Mouse (Mus musculus): ENCODE measurements around the gene Tbc1d30. TPM values are rescaled to one million over a fixed set of nuclear protein-coding genes. Genes with fewer than 3 reads are reported as not detected.

Tbc1d30 gene
- polyA plus RNA-seq, 3 experiments from 2014 or later = 3.3 to 7.0 (median 3.5) TPM

DNA sequence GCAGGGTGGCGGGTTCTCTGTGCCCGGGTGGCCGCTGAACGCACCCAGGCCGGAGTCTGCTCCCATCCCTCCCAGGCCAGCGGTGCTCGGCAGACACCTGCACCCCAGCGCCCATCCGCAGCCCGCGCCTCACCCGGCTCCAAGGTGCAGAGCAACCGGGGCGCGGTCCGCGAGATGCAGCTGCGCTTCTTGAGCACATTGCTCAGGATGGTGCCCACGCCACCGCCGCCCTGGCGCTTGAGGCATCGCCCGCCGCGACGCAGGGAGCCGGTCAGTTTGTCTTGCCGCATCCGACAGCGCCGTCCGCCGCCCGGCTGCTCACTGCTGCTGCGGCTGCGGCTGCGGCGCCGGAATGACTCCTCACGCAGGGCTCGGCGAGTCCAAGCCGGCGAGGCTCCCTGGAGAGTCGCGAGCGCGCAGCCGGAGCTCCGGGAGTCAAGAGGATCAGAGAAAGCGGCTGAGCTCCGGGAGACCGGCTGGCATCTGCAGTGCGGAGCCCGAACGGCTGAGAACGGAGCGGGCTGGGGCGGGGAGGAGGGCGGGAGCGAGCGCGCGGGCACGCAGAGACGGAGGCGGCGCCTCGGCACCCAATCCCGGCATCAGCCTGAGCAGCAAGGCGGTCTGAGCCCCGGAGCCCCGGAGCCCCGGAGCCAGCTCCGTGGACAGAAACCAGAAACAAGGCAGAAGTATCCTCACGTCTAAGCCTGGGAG lies 40.4 kb downstream of the Tbc1d30 start:
- peak; percentile 71 for ATAC-seq

DNA sequence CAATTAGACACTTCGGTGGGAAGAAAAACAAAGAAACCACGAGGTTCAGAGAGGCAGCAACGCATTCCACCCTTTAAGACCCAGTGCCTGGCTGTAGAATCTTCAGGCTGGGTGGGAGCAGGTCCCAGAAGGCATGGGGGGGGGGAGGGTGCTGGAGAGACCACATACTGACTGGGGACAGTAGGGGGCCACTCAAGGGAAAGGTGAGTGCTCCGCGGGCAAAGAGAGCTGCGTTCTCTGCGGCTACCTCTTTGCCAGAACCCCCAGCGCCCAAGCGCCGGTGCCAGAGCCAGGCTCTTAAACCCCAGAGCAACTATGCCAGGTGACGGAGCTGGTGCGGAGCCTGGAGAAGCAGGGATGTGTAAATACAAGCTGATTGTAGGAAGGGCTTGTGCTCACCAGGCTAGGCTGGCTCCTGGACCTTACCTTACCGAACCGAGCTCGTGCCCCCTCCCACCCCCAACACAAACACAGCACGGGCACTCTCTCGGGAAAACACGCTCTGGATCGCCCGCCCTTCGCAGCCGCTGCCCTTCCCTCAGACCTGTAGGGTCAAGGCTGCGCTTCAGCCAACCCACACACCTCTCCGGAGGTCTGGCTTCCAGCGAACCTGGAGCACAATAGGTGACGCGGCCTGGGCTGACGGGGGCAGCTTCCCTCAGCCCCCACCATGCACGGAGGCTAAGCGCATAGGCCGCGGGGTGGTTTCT lies 41.1 kb downstream of the Tbc1d30 start:
- no peak for ATAC-seq

DNA sequence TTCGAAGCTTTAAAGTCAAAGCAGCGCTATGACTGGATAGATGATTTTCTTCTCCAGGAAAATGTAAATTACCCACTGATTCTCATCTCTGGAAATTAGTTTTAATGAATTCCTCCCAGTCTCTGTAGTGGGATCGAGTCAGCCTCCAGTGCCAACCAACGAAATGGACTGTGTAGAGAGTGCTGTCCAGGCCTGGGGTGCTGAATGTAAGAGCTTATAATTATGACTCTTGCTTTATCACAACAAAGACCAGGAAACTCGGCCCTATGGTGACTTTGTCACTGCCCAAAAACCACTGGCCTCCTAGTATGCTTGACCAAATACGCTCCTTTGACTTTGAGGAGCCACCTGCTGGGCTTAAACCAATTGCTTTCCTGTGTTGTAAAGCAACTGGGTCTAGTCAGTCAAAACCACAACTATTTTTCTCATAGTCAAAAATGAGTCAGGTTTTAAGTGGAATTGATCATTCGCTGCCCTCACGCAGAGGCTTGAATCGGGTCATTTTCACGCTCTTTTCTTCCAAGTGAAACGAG lies 41.9 kb downstream of the Tbc1d30 start:
- peak; percentile 22 for ATAC-seq

DNA sequence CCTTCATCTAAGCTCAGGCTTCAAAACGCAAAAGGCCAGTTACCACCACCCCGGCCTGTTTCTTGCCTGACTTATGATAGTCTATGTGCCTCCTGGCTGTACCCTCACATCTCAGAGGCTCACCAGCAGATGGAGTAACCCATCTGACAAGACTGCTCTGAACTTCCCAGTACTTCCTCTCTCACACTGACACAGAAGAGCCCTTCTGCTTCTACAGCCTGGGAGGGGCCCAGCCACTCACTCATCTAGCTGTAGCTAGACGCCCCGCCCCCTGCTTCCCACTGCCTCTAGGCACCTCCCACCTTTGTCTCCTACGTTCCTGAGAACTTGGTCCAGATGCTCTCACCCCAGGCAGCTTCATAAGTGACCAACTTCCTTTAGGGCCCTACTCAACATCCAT lies 45.6 kb downstream of the Tbc1d30 start:
- no peak for ATAC-seq

DNA sequence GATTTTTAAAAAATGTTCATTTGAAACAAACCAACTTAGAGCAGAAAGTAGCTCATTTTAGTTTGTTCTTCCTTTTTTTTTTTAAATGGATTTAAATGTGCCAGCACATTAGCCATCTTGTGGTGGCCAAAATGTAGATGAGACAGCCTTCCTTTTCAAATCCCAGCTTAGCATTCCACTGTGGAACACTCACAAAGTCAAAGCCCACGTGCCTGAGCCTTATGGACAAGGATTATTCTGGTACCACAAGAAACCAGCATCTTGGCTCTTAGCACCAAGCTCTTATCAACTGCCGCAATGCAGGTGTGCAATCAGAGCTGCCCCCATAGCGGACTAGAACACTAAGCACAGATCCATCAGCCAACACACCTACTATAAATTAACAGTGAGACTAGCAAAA lies 47.5 kb downstream of the Tbc1d30 start:
- no peak for ATAC-seq

DNA sequence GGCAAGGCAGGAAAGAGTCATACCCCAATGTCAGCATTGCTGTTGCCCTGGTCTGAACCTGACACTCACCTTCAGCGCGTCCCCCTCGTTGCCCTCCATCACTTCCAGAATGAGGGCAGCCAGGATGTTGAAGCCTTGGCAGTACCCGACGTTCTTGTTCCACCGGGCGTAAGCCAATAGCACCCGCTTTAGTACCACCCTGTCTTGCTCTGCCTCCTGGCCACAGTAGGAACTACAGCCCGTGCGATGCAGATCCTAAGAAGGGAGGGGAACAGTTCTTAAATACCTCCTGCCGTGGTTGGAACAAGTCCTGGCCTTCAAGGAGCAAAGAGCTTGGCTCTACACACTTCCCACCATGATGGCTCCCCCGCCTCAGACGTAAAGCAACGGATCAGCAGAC lies 49.2 kb downstream of the Tbc1d30 start:
- ATAC-seq = no peak

DNA sequence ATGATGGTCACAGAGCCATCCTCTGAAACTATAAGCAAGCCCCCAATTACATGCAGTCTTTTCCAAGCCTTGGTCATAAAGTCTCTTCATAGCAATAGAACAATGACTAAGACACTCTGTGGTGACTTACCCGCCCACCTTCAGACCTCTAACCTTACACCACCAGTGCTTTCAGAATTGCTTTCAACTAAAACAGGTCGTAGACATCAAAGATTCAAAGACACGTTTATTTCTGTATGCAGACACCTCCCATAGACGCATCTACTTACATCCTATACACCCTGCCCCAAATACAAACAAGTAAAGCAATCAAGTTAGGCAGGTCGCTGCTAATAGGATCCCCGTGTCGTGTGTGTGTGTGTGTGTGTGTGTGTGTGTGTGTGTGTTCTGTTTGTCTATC lies 50.4 kb downstream of the Tbc1d30 start:
- ATAC-seq = peak; percentile 55

DNA sequence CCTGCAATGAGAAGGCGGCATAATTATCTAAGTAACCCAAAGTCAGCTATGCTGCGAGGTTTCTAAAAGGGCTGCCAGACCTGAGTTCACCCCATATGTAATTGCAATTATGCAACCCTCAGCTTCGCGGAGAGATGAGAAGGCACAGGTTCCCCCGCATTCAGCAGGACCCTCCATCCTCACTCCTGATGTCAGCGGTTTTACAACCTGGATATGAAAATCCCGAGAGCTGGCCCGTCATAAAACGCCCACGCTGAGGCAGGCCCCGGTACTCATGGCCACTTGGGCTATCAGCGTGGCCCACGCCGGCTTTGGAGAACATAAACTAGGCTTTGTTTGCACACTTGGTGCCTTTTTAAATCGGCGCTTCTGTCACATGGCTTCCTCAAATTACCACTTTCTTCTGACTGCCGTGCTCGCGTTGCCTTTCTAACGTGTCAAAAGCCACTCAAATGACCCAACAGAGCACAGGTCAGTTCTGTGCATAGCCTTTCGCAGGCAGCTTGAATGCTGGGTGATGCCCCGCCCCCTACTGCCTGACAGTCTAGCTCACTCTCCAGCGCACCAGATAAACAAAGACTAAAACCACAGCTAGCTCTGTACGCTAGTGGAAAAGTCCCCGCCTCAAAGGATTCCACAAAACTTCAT lies 53.9 kb downstream of the Tbc1d30 start:
- ATAC-seq = peak; percentile 73

DNA sequence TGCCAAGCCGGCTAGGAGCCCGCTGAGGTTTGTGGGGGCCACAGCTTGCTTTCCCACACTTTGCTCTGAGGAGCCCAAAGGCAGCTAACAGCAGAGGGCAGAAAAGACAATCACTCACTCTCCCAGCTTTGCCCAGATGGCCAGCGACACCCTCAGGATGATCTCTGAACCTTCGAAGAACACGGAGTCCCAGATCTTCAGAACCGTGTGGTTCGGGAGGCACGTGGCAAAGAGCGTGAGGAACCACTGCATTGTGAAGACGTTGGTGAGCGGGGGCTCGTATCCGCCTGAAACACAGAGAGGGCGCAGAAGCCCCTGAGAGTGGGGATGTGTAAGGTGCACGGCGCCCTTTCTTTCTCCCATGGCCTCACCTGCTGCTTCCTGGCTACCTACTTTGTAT lies 56.6 kb downstream of the Tbc1d30 start:
- ATAC-seq = no peak

DNA sequence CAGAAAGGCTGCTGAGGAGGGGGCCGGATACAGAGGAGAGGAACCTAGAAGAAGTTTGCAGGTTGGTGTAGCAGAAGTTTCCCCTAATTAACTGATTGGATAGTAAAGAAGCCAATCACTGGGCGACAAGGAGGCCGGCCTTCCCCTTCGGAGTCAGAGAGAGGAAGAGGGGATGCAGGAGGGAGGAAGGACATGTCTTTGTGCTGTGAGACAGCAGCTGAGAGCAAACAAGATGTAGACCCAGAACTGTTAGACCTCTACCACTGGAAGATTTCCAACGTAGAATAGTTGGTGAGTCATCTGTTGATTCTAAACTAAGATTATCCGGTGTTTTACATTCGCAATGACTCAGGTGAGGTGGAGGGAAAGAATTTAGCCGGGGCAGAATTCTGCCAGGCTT lies 57.2 kb downstream of the Tbc1d30 start:
- ATAC-seq = peak; percentile 71

DNA sequence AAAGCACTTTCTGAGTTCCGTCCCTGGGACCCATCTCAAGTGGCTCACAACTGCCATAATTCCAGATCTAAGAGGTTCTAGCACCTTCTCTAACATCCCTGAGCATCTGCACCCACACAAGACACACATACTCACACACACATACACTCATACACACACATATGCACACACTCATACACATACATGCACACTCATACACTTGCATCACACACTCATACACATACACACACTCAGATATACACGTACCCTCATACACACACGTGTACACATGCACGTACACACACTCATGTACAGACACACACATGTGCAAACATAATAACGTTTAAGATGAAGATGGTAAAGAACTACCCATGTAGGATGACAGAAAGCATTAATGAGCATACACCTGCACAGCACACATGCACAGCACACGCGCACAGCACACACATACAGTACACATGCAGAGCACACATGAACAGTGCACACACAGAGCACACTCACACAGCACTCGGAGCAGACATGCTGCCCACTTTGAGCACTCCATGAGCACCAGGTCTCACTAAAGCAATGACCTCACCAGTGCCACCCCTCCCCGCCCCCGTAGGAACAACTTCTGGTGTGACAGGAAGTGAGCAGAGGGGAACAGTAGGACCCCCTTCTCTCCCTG lies 59.7 kb downstream of the Tbc1d30 start:
- ATAC-seq = no peak

DNA sequence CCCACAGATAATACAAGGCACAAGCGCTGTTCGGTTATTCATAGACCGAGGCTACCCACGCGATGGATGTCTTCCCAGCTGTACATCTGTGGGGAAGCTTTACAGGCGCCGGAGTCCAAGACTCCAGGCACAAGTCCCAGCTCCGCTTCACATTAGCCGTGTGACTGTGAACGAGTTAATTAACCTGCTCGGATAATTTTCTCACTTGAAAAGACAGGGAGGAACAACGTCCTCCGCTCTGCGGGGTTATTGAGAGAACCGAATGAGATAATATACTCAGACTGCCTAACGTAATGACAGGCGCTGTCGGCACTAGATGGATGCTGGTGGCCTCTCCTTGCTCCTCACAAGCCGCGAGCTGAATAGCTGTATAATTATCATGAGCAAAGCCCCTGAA lies 60.4 kb downstream of the Tbc1d30 start:
- ATAC-seq = no peak

DNA sequence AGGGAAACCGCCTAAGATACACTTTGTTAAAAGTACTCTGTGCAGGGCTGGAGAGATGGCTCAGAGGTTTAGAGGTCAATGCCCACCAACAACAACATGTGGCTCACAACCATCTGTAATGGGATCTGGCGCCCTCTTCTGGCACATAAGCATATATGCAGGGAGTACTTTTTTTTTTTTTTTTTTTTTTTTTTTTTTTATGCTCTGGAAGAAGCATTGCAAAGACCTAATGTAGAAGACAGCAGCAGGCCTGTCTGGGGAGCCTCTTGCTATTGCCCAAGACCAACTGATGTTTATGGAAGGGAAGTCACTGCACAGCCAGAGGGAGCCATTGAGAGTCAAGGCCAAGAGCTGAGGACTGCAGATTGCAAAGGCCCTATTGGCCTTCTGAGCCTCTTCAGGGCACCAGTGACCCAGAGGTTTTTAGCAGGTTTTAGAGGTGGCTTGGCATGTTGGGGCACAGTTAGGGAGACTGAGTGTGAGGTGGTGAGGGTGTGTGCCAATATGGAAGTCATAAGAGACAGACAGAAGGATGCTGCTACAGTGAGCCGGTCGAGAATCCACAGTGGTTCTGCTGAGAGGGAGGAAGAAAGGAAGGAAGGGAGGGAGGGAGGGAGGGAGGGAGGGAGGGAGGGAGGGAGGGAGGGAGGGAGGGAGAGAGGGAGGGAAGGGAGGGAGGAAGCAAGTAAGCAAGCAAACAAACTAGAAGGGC lies 61.0 kb downstream of the Tbc1d30 start:
- ATAC-seq = peak; percentile 21

DNA sequence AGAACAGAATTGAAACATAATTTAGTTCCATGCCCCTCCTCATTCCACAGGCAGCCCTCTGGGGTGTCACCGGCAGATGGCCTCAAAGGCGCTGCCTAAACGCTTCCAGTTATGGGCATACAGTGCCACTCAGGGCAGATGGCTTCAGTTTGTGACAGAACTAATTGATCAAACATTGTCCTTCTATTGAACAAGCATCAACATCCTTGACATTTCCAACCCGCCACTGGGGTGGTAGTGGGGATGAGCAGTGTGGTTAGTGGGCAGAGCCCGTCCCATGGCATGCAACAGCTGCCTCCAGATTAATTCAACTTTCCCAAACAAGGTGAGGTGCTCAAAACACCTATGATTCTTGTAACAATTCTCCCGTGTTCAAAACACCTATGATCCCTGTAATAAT lies 68.2 kb downstream of the Tbc1d30 start:
- ATAC-seq = no peak

DNA sequence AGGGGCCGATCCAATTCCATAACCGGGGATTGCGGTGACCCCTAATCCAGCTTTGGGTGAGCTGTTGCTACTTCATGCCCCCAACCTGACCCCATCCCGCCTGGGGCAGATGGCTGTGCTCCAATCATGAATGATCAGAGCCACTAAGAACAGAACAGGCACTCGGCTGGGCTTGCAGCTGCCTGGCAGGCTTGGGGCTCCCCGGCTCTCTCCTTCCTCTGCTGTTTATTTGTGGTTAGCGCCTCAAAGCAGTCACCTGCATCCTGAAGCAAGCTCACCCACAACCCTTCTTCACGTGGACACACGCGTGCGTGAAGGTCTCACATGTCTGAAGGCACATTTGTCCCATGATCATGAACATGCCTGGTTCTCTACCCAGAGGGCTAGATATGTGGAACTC lies 68.6 kb downstream of the Tbc1d30 start:
- peak; percentile 57 for ATAC-seq

DNA sequence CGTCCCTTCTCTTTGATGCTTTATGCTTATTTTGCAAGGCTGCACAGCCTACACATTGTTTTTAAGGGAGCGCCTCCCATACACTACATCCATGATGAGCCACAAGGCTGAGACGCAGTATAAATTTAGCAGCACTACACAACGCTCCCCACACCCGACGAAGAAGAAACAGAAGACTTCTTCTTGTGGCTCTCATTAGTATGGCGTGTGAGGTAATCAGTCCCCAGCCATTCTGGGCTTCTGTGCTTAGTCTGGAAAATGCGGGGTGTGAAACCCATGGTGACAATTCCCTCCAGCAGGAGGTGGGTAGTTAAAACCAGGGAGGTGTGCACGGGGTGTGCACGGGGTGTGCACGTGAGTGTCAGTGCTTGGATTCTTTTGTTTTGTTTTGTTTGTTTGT lies 70.1 kb downstream of the Tbc1d30 start:
- ATAC-seq = no peak

DNA sequence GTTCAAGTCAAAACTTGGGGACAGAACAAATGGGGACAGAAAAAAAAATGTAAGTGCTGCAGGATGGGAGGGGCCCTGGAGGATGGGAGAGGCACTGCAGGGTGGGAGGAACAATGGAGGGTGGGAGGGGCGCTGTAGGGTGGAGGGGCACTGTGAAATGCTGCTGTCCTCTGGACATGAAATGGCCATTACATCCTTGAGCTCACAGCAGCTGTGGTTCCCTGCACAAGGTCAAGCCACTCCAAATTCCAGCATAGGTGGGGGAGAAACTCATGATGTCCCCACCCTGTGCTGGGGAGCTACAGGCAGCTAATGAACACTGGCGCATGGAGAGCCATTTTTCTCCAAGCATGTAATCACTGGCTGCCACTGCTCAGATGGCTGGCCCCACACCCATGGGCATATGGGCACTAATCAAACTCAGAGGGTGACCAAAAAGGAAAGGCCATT lies 74.0 kb downstream of the Tbc1d30 start:
- no peak for ATAC-seq

DNA sequence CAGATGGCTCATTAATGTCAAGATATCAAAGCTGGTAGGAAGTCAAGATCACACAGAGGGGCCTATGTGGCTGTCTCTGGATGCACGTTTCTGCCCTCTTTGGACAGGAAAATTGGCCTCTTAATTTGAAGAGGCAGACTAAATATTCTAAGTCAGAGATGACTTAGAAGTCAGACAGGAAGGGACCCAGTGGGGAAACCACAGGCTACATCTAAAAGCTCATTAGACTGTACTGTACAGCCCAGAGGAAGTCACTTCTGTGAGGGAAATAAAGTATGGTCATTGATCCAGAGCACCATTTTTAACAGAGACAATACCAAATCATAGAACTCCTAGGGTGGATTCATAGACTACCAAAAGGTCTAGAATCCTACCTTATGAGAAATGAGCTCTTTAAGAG lies 76.1 kb downstream of the Tbc1d30 start:
- peak; percentile 54 for ATAC-seq

DNA sequence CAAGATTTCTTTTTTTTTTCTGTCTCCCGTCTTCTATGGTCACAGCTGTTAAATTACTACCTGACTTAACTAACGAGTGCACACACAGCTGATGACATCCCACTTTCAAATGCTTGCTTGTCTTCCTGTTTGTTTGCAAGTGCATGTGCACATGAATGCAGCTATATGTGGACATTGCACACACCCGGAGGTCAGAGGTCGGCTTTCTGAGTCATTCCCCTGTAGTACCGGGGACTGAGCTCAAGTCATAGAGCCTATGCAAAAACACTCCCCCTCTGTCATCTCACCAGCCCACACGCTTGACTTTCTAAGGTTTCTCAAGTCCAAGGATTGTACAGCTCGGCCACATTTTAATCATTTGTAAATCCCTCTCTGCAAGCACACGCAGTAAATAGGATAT lies 80.1 kb downstream of the Tbc1d30 start:
- ATAC-seq = no peak

DNA sequence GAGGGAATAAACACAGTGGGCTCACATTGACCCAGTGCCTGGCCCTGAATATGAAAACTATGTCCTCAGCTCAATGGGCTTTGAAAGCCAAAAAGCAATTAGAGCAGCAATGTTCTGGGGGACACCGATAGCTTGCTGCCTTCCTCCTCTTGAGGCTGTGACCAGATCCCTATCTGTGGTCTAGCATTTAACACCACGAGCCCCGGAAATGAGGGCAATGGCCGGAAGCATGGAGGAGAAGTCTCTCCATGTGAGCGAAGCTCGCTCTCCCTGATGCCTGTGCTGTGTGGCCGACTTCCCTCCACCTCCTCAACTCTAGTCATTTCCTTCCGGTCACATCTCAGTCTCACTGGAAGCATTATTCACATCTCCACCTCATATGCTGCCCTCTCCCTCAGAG lies 82.3 kb downstream of the Tbc1d30 start:
- peak; percentile 31 for ATAC-seq

DNA sequence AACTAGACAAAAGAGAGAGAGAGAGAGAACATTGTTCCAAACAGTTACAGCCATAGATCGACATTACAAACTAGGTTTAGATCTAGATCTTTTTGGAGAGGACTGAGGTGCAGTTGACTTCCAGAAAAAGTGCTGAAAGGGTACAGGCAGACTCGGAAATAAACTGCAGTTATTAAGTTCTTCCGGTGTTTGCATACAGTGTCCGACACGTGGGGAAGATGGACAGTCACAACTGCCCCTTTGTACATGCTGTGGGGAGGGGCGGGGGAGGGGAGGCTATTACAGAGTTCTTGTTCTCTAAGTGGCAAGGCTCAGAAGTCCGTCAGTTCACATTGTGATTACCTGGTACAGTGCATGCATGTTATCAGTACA lies 86.9 kb downstream of the Tbc1d30 start:
- ATAC-seq = no peak

DNA sequence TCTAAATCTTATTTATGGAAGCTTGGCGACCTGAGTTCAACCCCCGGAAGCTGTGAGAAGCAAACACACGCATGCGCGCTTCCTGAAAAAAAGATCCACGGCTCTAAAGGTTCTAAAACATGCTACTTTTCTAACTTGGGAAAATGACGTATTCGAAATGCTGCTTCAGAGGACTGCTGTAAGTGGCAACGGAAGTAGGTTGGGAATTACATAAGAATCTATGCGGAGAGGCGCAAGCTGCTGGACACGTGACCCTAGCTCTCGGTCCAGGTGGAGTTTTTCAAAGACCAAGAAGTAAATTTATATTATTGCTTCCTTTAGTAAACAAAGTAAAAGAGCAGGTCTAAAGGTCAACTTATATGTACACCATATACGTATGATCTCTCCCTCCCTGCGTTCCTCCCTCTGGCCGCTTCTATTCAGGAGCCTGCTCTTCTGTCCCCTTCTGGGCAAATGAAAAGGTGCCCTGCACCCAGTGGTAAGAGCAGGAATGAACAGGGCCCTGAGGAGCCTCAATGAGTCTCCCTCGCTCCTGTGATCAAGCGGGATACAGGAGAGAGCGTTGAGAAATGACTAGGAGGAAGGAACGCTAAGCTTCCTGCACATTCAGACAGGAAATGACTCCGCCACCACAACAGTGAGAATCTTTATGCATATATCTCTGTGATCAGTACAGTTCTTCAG lies 87.4 kb downstream of the Tbc1d30 start:
- ATAC-seq = peak; percentile 92

Data from inflammation-experienced regulatory T-cells, adult 6 months (primary cell).